Mouse (Mus musculus): Measurements from ENCODE around the gene Dnah10. TPM values are rescaled to one million over a fixed set of nuclear protein-coding genes. Genes with fewer than 3 reads are reported as not detected.

Gene Dnah10
- total and polyA plus RNA-seq, 3 experiments = 0.03 to 0.30 (median 0.08) TPM

DNA sequence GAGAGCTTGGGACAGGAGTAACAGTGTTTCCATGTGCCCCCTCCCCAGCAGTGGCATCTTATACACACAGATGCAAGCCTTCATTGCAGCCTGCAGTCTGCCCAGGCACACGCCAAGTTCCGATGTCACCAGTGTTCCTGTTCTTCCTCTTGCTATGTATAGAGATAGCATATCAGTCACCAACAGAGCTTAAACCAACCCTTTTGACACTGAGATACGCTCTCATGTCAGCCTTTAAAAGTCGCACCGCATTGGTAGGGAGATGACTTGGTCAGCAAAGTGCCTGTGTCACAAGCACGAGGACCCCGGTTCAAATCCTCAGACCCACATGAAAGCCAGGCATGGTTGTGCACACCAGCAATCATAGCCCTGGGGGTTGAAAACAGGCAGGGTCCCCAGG, 55.0 kb downstream of the Dnah10 start:
- no peak overlapping the region for H3K27ac ChIP-seq (ENCODE audit: insufficient read depth, low read depth)
- no peaks in the 10 kb centered on the region for H3K36me3 ChIP-seq (replicated peaks in 1 of 2; ENCODE audit: control insufficient read depth in 1 of 2, insufficient read depth in 1 of 2, low read length in 1 of 2)
- DNase-seq (ENCODE audit: extremely low read depth) = no peak
- dilution Hi-C loops (cut with MboI; ENCODE audit: extremely low pct_ligation_motif_present, extremely low pct_unique_long_range_greater_than_20kb, low sequenced_read_pairs) = no loop called here
- in situ Hi-C loops (cut with MboI; ENCODE audit: low pct_ligation_motif_present, low pct_unique_long_range_greater_than_20kb, low sequenced_read_pairs) = no loop called here
- no peaks in the 10 kb centered on the region for H3K79me2 ChIP-seq (replicated peaks; ENCODE audit: control insufficient read depth, extremely low read depth, insufficient read depth, poor library complexity, severe bottlenecking)
- H3K4me1 ChIP-seq (ENCODE audit: control insufficient read depth in 1 of 2, insufficient read depth in 2 of 2) = 0 out of 4 replicates have a peak, but pooled peaks cover 0 to under 1% of the 10 kb centered on the region in 2 experiments
- H3K9ac ChIP-seq (ENCODE audit: insufficient read depth, low read depth) = no peak overlapping the region
- no peak overlapping the region for H3K4me3 ChIP-seq (replicated peaks in 1 of 3; ENCODE audit: low read depth in 2 of 3, low read length in 2 of 3, poor library complexity in 1 of 3)
- H3K4me2 ChIP-seq (ENCODE audit: insufficient read depth, low read depth, poor library complexity, severe bottlenecking) = no peak overlapping the region
- H3K27me3 ChIP-seq (replicated peaks) = peaks cover 7% of the 10 kb centered on the region
- peaks cover 12% of the 10 kb centered on the region for H3K9me3 ChIP-seq (replicated peaks; ENCODE audit: low read length)
- no peak for TF ChIP-seq MYC (IDR thresholded peaks at IDR 0.05; ENCODE audit: low read depth, low read length)
- TF ChIP-seq BHLHE40 (IDR thresholded peaks at IDR 0.05; ENCODE audit: low read depth, low read length) = no peak
- TF ChIP-seq RCOR1 (conservative IDR thresholded peaks at IDR 0.05; ENCODE audit: low read depth, low read length) = no peak
- TF ChIP-seq CHD2 (IDR thresholded peaks at IDR 0.05; ENCODE audit: low read length) = no peak
- TF ChIP-seq EP300 (IDR thresholded peaks at IDR 0.05; ENCODE audit: low read length) = no peak
- no peak for TF ChIP-seq HCFC1 (IDR thresholded peaks at IDR 0.05; ENCODE audit: low read depth, low read length)
- TF ChIP-seq IRF4 (IDR thresholded peaks at IDR 0.05; ENCODE audit: low read depth, low read length) = no peak
- TF ChIP-seq CTCF (conservative IDR thresholded peaks at IDR 0.05 in 1 of 2, IDR thresholded peaks at IDR 0.05 in 1 of 2; ENCODE audit: low read depth in 2 of 2, low read length in 2 of 2) = no peak
- TF ChIP-seq JUND (conservative IDR thresholded peaks at IDR 0.05; ENCODE audit: low read depth, low read length) = no peak
- TF ChIP-seq ELF1 (IDR thresholded peaks at IDR 0.05; ENCODE audit: low read depth, low read length) = no peak
- TF ChIP-seq CHD1 (IDR thresholded peaks at IDR 0.05; ENCODE audit: low read depth, low read length) = no peak
- TF ChIP-seq PAX5 (IDR thresholded peaks at IDR 0.05; ENCODE audit: low read length) = no peak
- TF ChIP-seq NELFE (IDR thresholded peaks at IDR 0.05; ENCODE audit: low read depth, low read length) = no peak
- TF ChIP-seq ZKSCAN1 (IDR thresholded peaks at IDR 0.05; ENCODE audit: borderline replicate concordance, low read depth, low read length) = no peak
- TF ChIP-seq ZNF384 (IDR thresholded peaks at IDR 0.05; ENCODE audit: low read depth, low read length) = no peak
- no peak for TF ChIP-seq E2F4 (IDR thresholded peaks at IDR 0.05; ENCODE audit: insufficient replicate concordance, low read depth, low read length)

DNA sequence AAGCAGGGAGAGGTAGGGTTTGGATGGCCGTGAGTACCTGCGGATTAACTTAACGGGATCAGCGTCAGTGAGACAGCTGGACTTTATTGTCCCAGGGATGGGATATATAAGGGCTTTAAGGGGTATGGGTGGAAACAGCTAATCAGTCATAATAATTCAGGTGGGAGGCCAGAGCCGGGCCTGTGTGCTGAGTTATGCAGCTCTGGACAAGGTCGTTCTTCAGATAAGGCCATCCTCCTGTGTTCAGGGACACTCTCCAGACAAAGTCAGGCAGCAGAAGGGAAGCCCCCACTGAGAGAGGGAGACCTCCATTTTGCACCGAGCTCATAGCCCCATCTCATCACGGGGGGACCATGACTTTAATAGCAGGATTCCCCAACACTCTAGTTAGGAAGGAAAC, 56.8 kb downstream of the Dnah10 start:
- in situ Hi-C loops (cut with MboI; ENCODE audit: low pct_ligation_motif_present, low pct_unique_long_range_greater_than_20kb, low sequenced_read_pairs) = no loop called here
- no peak for DNase-seq (ENCODE audit: extremely low read depth)

More for the DNA sequence above, 56.8 kb downstream of the Dnah10 start:
- peaks cover 26% of the 10 kb centered on the region for H3K9me3 ChIP-seq (replicated peaks; ENCODE audit: low read length)
- no peaks in the 10 kb centered on the region for H3K36me3 ChIP-seq (replicated peaks in 1 of 2; ENCODE audit: control insufficient read depth in 1 of 2, insufficient read depth in 1 of 2, low read length in 1 of 2)
- no peak overlapping the region for H3K9ac ChIP-seq (ENCODE audit: insufficient read depth, low read depth)
- no peaks in the 10 kb centered on the region for H3K4me1 ChIP-seq (ENCODE audit: control insufficient read depth in 1 of 2, insufficient read depth in 2 of 2)
- no peak overlapping the region for H3K27ac ChIP-seq (ENCODE audit: insufficient read depth, low read depth)
- peaks cover 7% of the 10 kb centered on the region for H3K27me3 ChIP-seq (replicated peaks)
- no peak overlapping the region for H3K4me3 ChIP-seq (replicated peaks in 1 of 3; ENCODE audit: low read depth in 2 of 3, low read length in 2 of 3, poor library complexity in 1 of 3)
- no peaks in the 10 kb centered on the region for H3K79me2 ChIP-seq (replicated peaks; ENCODE audit: control insufficient read depth, extremely low read depth, insufficient read depth, poor library complexity, severe bottlenecking)
- TF ChIP-seq MYC (IDR thresholded peaks at IDR 0.05; ENCODE audit: low read depth, low read length) (no peak), SMC3 (IDR thresholded peaks at IDR 0.05; ENCODE audit: low read depth, low read length) (no peak), ETS1 (conservative IDR thresholded peaks at IDR 0.05; ENCODE audit: low read depth, low read length) (no peak), ZMIZ1 (IDR thresholded peaks at IDR 0.05; ENCODE audit: low read depth, low read length) (no peak), ZNF384 (IDR thresholded peaks at IDR 0.05; ENCODE audit: low read depth, low read length) (no peak)
- dilution Hi-C loops (cut with MboI; ENCODE audit: extremely low pct_ligation_motif_present, extremely low pct_unique_long_range_greater_than_20kb, low sequenced_read_pairs) = no loop called here
- no peak overlapping the region for H3K4me2 ChIP-seq (ENCODE audit: insufficient read depth, low read depth, poor library complexity, severe bottlenecking)
